Mouse (Mus musculus): ENCODE results near the gene Sgsm3. TPM values are rescaled to one million over a fixed set of nuclear protein-coding genes. Genes with fewer than 3 reads are reported as not detected.

Sgsm3 gene
- polyA plus RNA-seq, 1 experiment = 32.3 TPM

GRCm38 (mm10) chr15:80988331-80988730 is 10.8 kb downstream of the Sgsm3 start:
- Histone ChIP-seq H3K27me3 (ENCODE audit: control insufficient read depth, insufficient read depth, insufficient read length) (no peaks in the 10 kb centered on the region), H3K79me2 (ENCODE audit: control insufficient read depth, insufficient read depth) (no peaks in the 10 kb centered on the region), H3ac (ENCODE audit: control insufficient read depth, insufficient read length) (no peak overlapping the region), H3K4me2 (ENCODE audit: low read depth) (no peak overlapping the region), H3K36me3 (ENCODE audit: control insufficient read depth, insufficient read depth) (no peaks in the 10 kb centered on the region), H3K4me3 (no peak overlapping the region)
- no peak for TF ChIP-seq TCF3 (IDR thresholded peaks at IDR 0.05; ENCODE audit: insufficient read length, low read depth)
- TF ChIP-seq CEBPB (IDR thresholded peaks at IDR 0.05; ENCODE audit: insufficient read depth, poor library complexity, severe bottlenecking) = no peak
- no peak for TF ChIP-seq USF1 (IDR thresholded peaks at IDR 0.05; ENCODE audit: low read depth)
- no peak for TF ChIP-seq E2F4 (IDR thresholded peaks at IDR 0.05; ENCODE audit: insufficient read depth)
- no peak for TF ChIP-seq REST (IDR thresholded peaks at IDR 0.05; ENCODE audit: insufficient read depth, insufficient read length)
- TF ChIP-seq MYOG (IDR thresholded peaks at IDR 0.05; ENCODE audit: control insufficient read depth in 1 of 3, insufficient read depth in 1 of 3, insufficient read length in 2 of 3, low read depth in 2 of 3) = no peak
- TF ChIP-seq POLR2A (IDR thresholded peaks at IDR 0.05; ENCODE audit: insufficient read length, low read depth) = no peak
- no peak for TF ChIP-seq TCF12 (IDR thresholded peaks at IDR 0.05; ENCODE audit: insufficient read depth, poor library complexity, severe bottlenecking)
- no peak for TF ChIP-seq SRF (IDR thresholded peaks at IDR 0.05; ENCODE audit: control insufficient read depth, insufficient read length, low read depth)

- no peak for TF ChIP-seq E2F4 (IDR thresholded peaks at IDR 0.05; ENCODE audit: insufficient read depth)
- no peak for TF ChIP-seq USF1 (IDR thresholded peaks at IDR 0.05; ENCODE audit: low read depth)
- no peak for TF ChIP-seq TCF3 (IDR thresholded peaks at IDR 0.05; ENCODE audit: insufficient read length, low read depth)
- TF ChIP-seq TCF12 (IDR thresholded peaks at IDR 0.05; ENCODE audit: insufficient read depth, poor library complexity, severe bottlenecking) = no peak
- no peak for TF ChIP-seq POLR2AphosphoS2 (IDR thresholded peaks at IDR 0.05; ENCODE audit: insufficient read length, low read depth)
- TF ChIP-seq SRF (IDR thresholded peaks at IDR 0.05; ENCODE audit: control insufficient read depth, insufficient read length, low read depth) = no peak
- no peak for TF ChIP-seq MYOG (IDR thresholded peaks at IDR 0.05; ENCODE audit: control insufficient read depth in 1 of 3, insufficient read depth in 1 of 3, insufficient read length in 2 of 3, low read depth in 2 of 3)
- no peak for TF ChIP-seq MAX (IDR thresholded peaks at IDR 0.05; ENCODE audit: low read depth)
- TF ChIP-seq CEBPB (IDR thresholded peaks at IDR 0.05; ENCODE audit: insufficient read depth, poor library complexity, severe bottlenecking) = no peak
- no peak for TF ChIP-seq MYOD1 (IDR thresholded peaks at IDR 0.05; ENCODE audit: control insufficient read depth in 1 of 3, insufficient read length in 2 of 3, low read depth in 2 of 3)
- no peak overlapping the region for H3ac ChIP-seq (ENCODE audit: control insufficient read depth, insufficient read length)
- H3K27me3 ChIP-seq (ENCODE audit: control insufficient read depth, insufficient read depth, insufficient read length) = no peaks in the 10 kb centered on the region
- H3K36me3 ChIP-seq (ENCODE audit: control insufficient read depth, insufficient read depth) = no peaks in the 10 kb centered on the region
- H3K4me2 ChIP-seq (ENCODE audit: low read depth) = no peak overlapping the region
- H3K4me3 ChIP-seq = no peak overlapping the region
- H3K79me2 ChIP-seq (ENCODE audit: control insufficient read depth, insufficient read depth) = no peaks in the 10 kb centered on the region
These were observed 12.1 kb downstream of the Sgsm3 start for GRCm38 (mm10) chr15:80989712-80990111.

- H3K79me2 ChIP-seq (ENCODE audit: control insufficient read depth, insufficient read depth) = no peaks in the 10 kb centered on the region
- TF ChIP-seq TCF3 (IDR thresholded peaks at IDR 0.05; ENCODE audit: insufficient read length, low read depth) = no peak
- TF ChIP-seq USF1 (IDR thresholded peaks at IDR 0.05; ENCODE audit: low read depth) = no peak
- no peak for TF ChIP-seq E2F4 (IDR thresholded peaks at IDR 0.05; ENCODE audit: insufficient read depth)
- TF ChIP-seq MYOD1 (IDR thresholded peaks at IDR 0.05; ENCODE audit: control insufficient read depth in 1 of 3, insufficient read length in 2 of 3, low read depth in 2 of 3) = no peak
- no peak overlapping the region for H3ac ChIP-seq (ENCODE audit: control insufficient read depth, insufficient read length)
- no peak overlapping the region for H3K4me3 ChIP-seq
- no peaks in the 10 kb centered on the region for H3K27me3 ChIP-seq (ENCODE audit: control insufficient read depth, insufficient read depth, insufficient read length)
- H3K36me3 ChIP-seq (ENCODE audit: control insufficient read depth, insufficient read depth) = no peaks in the 10 kb centered on the region
- H3K4me2 ChIP-seq (ENCODE audit: low read depth) = no peak overlapping the region
These were observed 17.4 kb downstream of the Sgsm3 start for GRCm38 (mm10) chr15:80994959-80995358.

GRCm38 (mm10) chr15:80996090-80996835 is 18.7 kb downstream of the Sgsm3 start:
- Histone ChIP-seq H3K36me3 (ENCODE audit: control insufficient read depth, insufficient read depth) (no peaks in the 10 kb centered on the region), H3K4me2 (ENCODE audit: low read depth) (no peak overlapping the region), H3K27me3 (ENCODE audit: control insufficient read depth, insufficient read depth, insufficient read length) (no peaks in the 10 kb centered on the region), H3K79me2 (ENCODE audit: control insufficient read depth, insufficient read depth) (no peaks in the 10 kb centered on the region), H3K4me3 (no peak overlapping the region), H3ac (ENCODE audit: control insufficient read depth, insufficient read length) (no peak overlapping the region)
- TF ChIP-seq E2F4 (IDR thresholded peaks at IDR 0.05; ENCODE audit: insufficient read depth) (no peak), POLR2AphosphoS2 (IDR thresholded peaks at IDR 0.05; ENCODE audit: insufficient read length, low read depth) (no peak), SRF (IDR thresholded peaks at IDR 0.05; ENCODE audit: control insufficient read depth, insufficient read length, low read depth) (no peak), USF1 (IDR thresholded peaks at IDR 0.05; ENCODE audit: low read depth) (no peak), CEBPB (IDR thresholded peaks at IDR 0.05; ENCODE audit: insufficient read depth, poor library complexity, severe bottlenecking) (no peak), TCF12 (IDR thresholded peaks at IDR 0.05; ENCODE audit: insufficient read depth, poor library complexity, severe bottlenecking) (no peak), POLR2A (IDR thresholded peaks at IDR 0.05; ENCODE audit: insufficient read length, low read depth) (no peak), MYOD1 (IDR thresholded peaks at IDR 0.05; ENCODE audit: control insufficient read depth in 1 of 3, insufficient read length in 2 of 3, low read depth in 2 of 3) (no peak), MAX (IDR thresholded peaks at IDR 0.05; ENCODE audit: low read depth) (no peak), MYOG (IDR thresholded peaks at IDR 0.05; ENCODE audit: control insufficient read depth in 1 of 3, insufficient read depth in 1 of 3, insufficient read length in 2 of 3, low read depth in 2 of 3) (no peak), TCF3 (IDR thresholded peaks at IDR 0.05; ENCODE audit: insufficient read length, low read depth) (no peak), REST (IDR thresholded peaks at IDR 0.05; ENCODE audit: insufficient read depth, insufficient read length) (no peak)

- Histone ChIP-seq H3K79me2 (ENCODE audit: control insufficient read depth, insufficient read depth) (no peaks in the 10 kb centered on the region), H3K4me2 (ENCODE audit: low read depth) (no peak overlapping the region), H3K36me3 (ENCODE audit: control insufficient read depth, insufficient read depth) (no peaks in the 10 kb centered on the region), H3ac (ENCODE audit: control insufficient read depth, insufficient read length) (no peak overlapping the region), H3K4me3 (no peak overlapping the region), H3K27me3 (ENCODE audit: control insufficient read depth, insufficient read depth, insufficient read length) (no peaks in the 10 kb centered on the region)
- TF ChIP-seq USF1 (IDR thresholded peaks at IDR 0.05; ENCODE audit: low read depth) (no peak), POLR2AphosphoS2 (IDR thresholded peaks at IDR 0.05; ENCODE audit: insufficient read length, low read depth) (no peak), TCF3 (IDR thresholded peaks at IDR 0.05; ENCODE audit: insufficient read length, low read depth) (no peak), MAX (IDR thresholded peaks at IDR 0.05; ENCODE audit: low read depth) (no peak), REST (IDR thresholded peaks at IDR 0.05; ENCODE audit: insufficient read depth, insufficient read length) (no peak), POLR2A (IDR thresholded peaks at IDR 0.05; ENCODE audit: insufficient read length, low read depth) (no peak), CEBPB (IDR thresholded peaks at IDR 0.05; ENCODE audit: insufficient read depth, poor library complexity, severe bottlenecking) (no peak), MYOD1 (IDR thresholded peaks at IDR 0.05; ENCODE audit: control insufficient read depth in 1 of 3, insufficient read length in 2 of 3, low read depth in 2 of 3) (no peak), SRF (IDR thresholded peaks at IDR 0.05; ENCODE audit: control insufficient read depth, insufficient read length, low read depth) (no peak), MYOG (IDR thresholded peaks at IDR 0.05; ENCODE audit: control insufficient read depth in 1 of 3, insufficient read depth in 1 of 3, insufficient read length in 2 of 3, low read depth in 2 of 3) (no peak), E2F4 (IDR thresholded peaks at IDR 0.05; ENCODE audit: insufficient read depth) (no peak), TCF12 (IDR thresholded peaks at IDR 0.05; ENCODE audit: insufficient read depth, poor library complexity, severe bottlenecking) (no peak)
These were observed 19.5 kb downstream of the Sgsm3 start for GRCm38 (mm10) chr15:80997077-80997476.

All from myocyte (in vitro differentiated cells).